Mouse (Mus musculus) heart, embryonic 16.5 days (tissue): ENCODE measurements at regions not wholly inside any gene's neighbourhood (a gene's known extent, or its start where the extent isn't known, plus 50 kb on each side); places are given as distances from the start of the nearest gene placed in this dataset.

Experiments
- ATAC-seq: fragments of 200-750 bp; cut with Nextera tagmentation; replicated peaks from 2 replicates; pipeline ENCODE4 v1.8.0; 2017; ENCODE audit warnings: moderate number of reproducible peaks; ENCODE audit not compliant: insufficient read depth, low FRiP score; ENCODE audit errors: extremely low read depth
- H3K27ac ChIP-seq: fragments of 300-500 bp; sonication (generic); 2 replicates; pipeline ENCODE4 v1.5.1; 2014; ENCODE audit warnings: mild to moderate bottlenecking, low read length, control low read depth, moderate library complexity
- H3K27me3 ChIP-seq: fragments of 300-500 bp; sonication (generic); 2 replicates; pipeline ENCODE4 v1.6.1; 2014; ENCODE audit warnings: low read length, mixed read lengths; ENCODE audit not compliant: control insufficient read depth, insufficient read depth
- H3K36me3 ChIP-seq: fragments of 300-500 bp; sonication (generic); 2 replicates; pipeline ENCODE4 v1.6.1; 2014; ENCODE audit not compliant: control insufficient read depth, insufficient read depth
- H3K4me1 ChIP-seq: fragments of 300-500 bp; sonication (generic); 2 replicates; pipeline ENCODE4 v1.6.1; 2014; ENCODE audit warnings: low read length, mixed read lengths; ENCODE audit not compliant: control insufficient read depth, insufficient read depth
- H3K4me2 ChIP-seq: fragments of 300-500 bp; sonication (generic); 2 replicates; pipeline ENCODE4 v1.6.1; 2014; ENCODE audit warnings: low read depth, mild to moderate bottlenecking, control low read depth, low read length
- H3K4me3 ChIP-seq: fragments of 300-500 bp; sonication (generic); 2 replicates; pipeline ENCODE4 v1.5.1; 2014; ENCODE audit warnings: mild to moderate bottlenecking, control low read depth, low read length
- H3K9ac ChIP-seq: fragments of 300-500 bp; sonication (generic); 2 replicates; pipeline ENCODE4 v1.6.1; 2014; ENCODE audit warnings: low read length, control low read depth
- H3K9me3 ChIP-seq: fragments of 300-500 bp; sonication (generic); replicated peaks from 2 replicates; pipeline ENCODE4 v1.6.1; 2016; ENCODE audit warnings: low read length; ENCODE audit not compliant: control insufficient read depth
- WGBS: fragments of 180-500 bp; shearing (Covaris S2); extraction: QIAGEN DNeasy Blood & Tissue Kit; methylation state at CpG from one replicate; pipeline ENCODE4 v1.1.7; 2014; 5-methylcytosine and 5-hydroxymethylcytosine counted together

DNA sequence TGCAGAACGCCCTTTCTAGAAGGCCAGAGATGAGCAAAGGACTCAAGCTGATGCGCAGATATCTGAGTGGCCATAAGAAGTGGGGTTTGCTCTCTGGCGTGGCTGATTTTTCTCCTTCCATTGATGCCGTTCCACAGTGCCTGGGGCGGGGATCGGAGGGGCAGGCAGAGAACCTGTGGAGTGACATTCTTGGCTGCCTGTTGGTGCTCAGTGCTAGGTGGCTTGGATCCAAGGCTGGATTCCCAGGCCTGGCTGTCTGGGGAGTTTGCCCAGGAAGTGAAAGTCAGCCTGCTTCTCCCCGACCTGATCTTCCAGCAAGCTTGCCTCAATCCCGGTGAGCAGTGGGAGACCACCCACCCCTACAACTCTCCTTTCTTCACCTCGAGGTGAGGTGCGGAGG, 181.5 kb downstream of the 3110018I06Rik start:
- Histone ChIP-seq H3K9ac (no peak overlapping the region), H3K4me3 (no peak overlapping the region), H3K4me1 (no peaks in the 10 kb centered on the region), H3K27me3 (no peaks in the 10 kb centered on the region), H3K4me2 (no peak overlapping the region), H3K36me3 (no peaks in the 10 kb centered on the region), H3K9me3 (no peaks in the 10 kb centered on the region), H3K27ac (no peak overlapping the region)
- WGBS, result 63% methylated on average over 10 of the region's 10 CpGs
- ATAC-seq, result no peak

DNA sequence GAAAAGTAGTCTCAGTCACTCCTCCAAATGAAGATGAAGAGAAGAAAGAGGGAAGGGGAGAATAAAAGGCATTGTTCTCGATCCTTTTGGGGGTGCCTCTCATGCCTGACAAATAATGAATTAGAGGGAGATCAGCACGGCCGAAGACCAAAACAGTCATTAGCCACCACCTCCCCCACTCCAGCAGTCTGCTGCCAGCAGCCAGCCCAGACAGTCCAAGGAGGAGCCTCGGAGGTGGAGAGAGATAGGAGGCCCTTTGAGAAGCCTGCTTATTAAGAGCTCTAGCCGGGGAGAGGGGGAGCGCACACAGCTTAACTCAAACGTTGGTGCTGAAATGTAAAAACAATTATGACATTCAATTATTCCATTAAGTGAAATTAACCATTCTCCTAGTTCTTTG, 188.6 kb downstream of the 3110018I06Rik start:
- Histone ChIP-seq H3K4me1 (no peaks in the 10 kb centered on the region), H3K27ac (no peak overlapping the region), H3K9me3 (no peaks in the 10 kb centered on the region), H3K36me3 (no peaks in the 10 kb centered on the region), H3K4me2 (no peak overlapping the region), H3K9ac (no peak overlapping the region), H3K4me3 (no peak overlapping the region), H3K27me3 (no peaks in the 10 kb centered on the region)
- no peak for ATAC-seq
- WGBS, result 29% methylated on average over 7 of the region's 7 CpGs

DNA sequence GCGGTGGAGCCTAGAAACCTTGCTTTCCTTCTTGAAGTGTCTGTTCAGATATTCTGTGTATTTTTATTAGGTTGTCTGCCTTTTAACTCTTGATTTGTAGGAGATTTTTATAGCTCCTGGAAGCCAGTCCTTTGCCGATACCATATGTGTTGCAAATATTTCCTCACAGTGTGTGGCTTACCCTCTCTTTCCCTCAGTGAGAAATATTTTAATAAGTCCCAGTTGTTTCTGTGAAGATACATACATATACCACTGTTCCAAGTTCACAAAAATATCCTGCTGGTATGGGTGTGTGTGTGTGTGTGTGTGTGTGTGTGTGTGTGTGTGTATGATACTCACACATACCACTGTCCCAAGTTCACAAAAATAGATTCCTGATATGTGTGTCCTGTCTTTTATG, 199.0 kb downstream of the 3110018I06Rik start:
- Histone ChIP-seq H3K9ac (no peak overlapping the region), H3K4me3 (no peak overlapping the region), H3K27me3 (no peaks in the 10 kb centered on the region), H3K4me2 (no peak overlapping the region), H3K4me1 (no peaks in the 10 kb centered on the region), H3K36me3 (no peaks in the 10 kb centered on the region), H3K9me3 (no peaks in the 10 kb centered on the region), H3K27ac (no peak overlapping the region)
- 49% methylated on average over 2 of the region's 2 CpGs for WGBS
- no peak for ATAC-seq

GRCm38 (mm10) chr12:107689418-107689817, 201.0 kb downstream of the 3110018I06Rik start:
- Histone ChIP-seq H3K27ac (no peak overlapping the region), H3K9ac (no peak overlapping the region), H3K27me3 (no peaks in the 10 kb centered on the region), H3K4me2 (no peak overlapping the region), H3K4me3 (no peak overlapping the region), H3K9me3 (no peaks in the 10 kb centered on the region), H3K4me1 (no peaks in the 10 kb centered on the region), H3K36me3 (no peaks in the 10 kb centered on the region)
- ATAC-seq, result no peak
- 64% methylated on average over 7 of the region's 7 CpGs for WGBS

DNA sequence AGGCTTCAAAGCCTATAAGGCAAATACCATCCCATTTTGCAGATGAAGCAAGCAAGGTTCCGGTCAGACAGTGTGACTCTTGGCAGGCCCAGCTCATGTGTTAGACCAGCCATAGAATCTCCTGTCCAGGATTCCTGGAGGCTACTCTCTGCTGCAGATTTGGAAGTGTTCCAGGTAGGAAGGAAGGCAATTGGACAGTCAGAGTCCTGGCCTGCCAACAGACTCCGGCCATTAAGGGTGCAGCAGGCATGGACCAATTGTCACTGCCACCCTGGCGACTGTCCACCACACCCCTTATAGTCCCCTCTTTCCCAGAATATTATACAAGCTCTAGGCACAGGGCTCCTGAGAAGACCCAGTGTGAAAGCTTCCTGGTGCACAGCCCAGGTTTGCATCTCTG, 201.6 kb downstream of the 3110018I06Rik start:
- Histone ChIP-seq H3K4me2 (no peak overlapping the region), H3K9me3 (no peaks in the 10 kb centered on the region), H3K27ac (no peak overlapping the region), H3K4me1 (no peaks in the 10 kb centered on the region), H3K27me3 (no peaks in the 10 kb centered on the region), H3K4me3 (no peak overlapping the region), H3K9ac (no peak overlapping the region), H3K36me3 (no peaks in the 10 kb centered on the region)
- ATAC-seq, result no peak; the same call in 1 of the 2 replicates
- 59% methylated on average over 3 of the region's 3 CpGs for WGBS

DNA sequence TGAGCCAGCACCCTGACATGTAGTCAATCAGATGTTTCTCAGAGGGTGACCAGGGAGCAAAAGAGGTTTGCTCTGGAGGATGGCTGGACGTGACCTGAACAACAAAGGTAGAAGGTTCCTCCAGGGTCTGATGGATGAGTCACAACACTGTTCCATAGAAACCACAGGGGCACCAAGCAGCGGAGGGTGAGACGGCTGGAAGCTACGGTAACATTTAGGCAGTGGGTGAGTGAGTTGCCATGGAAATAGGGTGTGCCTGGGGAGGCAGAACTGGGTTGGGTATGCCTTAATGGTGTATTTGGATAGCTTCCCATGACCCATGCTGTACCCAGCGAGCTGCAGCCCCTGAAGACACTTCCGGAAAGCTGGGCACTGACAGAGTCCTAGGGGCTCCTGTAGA, 205.3 kb downstream of the 3110018I06Rik start:
- no peak for ATAC-seq
- Histone ChIP-seq H3K27me3 (no peaks in the 10 kb centered on the region), H3K4me1 (no peaks in the 10 kb centered on the region), H3K4me2 (no peak overlapping the region), H3K36me3 (no peaks in the 10 kb centered on the region), H3K9ac (no peak overlapping the region), H3K9me3 (no peaks in the 10 kb centered on the region), H3K27ac (no peak overlapping the region), H3K4me3 (no peak overlapping the region)
- 71% methylated on average over 6 of the region's 6 CpGs for WGBS

DNA sequence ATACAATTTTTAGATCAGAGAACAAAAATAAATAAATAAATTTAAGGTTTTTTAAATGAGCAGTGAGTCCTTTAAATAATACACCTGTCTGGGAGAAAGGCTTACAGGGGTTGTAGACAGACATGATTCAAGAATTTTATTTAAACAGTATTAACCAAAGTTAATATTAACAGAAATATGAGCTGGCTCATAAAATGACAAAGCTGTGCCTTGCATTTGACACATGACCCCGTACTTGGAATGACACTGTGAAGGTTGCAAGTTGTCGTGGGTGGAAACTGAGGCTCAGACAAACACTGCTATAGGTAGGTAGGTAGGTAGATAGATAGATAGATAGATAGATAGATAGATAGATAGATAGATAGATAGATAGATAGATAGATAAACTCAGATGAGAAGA, 206.6 kb downstream of the 3110018I06Rik start:
- Histone ChIP-seq H3K27ac (no peak overlapping the region), H3K4me1 (no peaks in the 10 kb centered on the region), H3K9me3 (no peaks in the 10 kb centered on the region), H3K4me3 (no peak overlapping the region), H3K27me3 (no peaks in the 10 kb centered on the region), H3K9ac (no peak overlapping the region), H3K4me2 (no peak overlapping the region), H3K36me3 (no peaks in the 10 kb centered on the region)
- 79% methylated on average over 2 of the region's 2 CpGs for WGBS
- ATAC-seq, result no peak

DNA sequence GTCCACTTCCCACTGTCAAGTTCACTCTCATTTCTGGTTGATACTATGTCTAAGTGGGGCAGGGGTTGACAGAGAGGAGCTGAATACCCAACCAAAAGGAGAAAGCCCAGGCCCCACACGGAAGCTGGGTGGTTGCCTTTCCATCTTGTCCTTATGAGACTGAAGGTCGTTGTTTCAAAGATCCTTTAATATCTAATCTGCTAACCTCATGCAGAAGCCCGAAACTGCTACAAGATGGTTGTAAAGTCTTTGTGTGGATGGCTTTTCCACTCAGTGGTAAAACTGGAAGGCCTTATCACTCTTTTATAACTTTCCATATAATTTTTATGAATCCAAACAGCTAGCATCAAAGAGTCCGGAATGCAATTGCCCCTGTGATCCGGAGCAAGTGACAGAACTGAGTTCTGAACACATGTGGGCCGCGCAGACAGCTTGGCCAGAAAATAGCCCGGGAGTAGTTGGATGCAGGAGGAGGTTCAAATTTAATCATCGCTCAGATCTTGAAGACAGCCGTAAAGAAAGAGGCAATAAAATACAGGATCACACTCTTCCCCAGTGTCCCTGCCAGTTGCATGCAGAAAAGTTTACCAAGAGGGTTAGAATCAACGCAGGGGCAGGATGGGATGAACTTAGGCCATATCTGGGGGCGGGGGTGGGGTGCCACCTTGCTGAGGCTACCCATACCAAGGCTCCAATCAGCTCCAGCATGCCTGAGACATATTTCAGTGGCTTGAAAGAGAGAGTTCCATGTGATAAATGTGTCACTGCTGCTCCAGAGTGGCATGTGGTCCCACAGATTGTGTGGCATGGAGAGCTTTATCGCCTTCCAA, 207.2 kb downstream of the 3110018I06Rik start:
- H3K4me2 ChIP-seq, result no peak overlapping the region
- no peaks in the 10 kb centered on the region for H3K4me1 ChIP-seq
- H3K9me3 ChIP-seq, result no peaks in the 10 kb centered on the region
- H3K27ac ChIP-seq, result no peak overlapping the region
- WGBS, result 86% methylated on average over 13 of the region's 13 CpGs
- no peak overlapping the region for H3K4me3 ChIP-seq
- H3K36me3 ChIP-seq, result no peaks in the 10 kb centered on the region
- ATAC-seq, result no peak
- no peak overlapping the region for H3K9ac ChIP-seq
- H3K27me3 ChIP-seq, result no peaks in the 10 kb centered on the region

DNA sequence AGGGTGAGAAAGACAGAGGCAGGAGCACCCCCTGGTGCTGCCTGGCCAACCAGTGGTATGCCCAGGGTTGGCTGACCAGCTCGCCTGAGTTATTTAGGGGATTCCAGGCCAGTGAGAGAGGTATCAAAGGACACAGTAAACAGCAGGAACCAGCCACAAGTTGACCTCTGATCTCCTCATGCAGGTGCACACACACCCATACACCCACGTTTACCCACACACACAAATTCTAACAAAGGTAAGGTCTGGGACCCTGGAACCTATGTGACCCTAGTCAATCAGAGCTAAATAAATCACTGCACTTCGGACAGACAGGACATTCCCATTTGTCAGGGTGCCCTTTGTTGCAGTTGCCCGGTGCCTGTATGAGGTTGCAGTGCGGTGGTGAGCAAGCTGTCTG, 211.9 kb downstream of the 3110018I06Rik start:
- Histone ChIP-seq H3K36me3 (no peaks in the 10 kb centered on the region), H3K4me3 (no peak overlapping the region), H3K27ac (no peak overlapping the region), H3K4me1 (no peaks in the 10 kb centered on the region), H3K9me3 (no peaks in the 10 kb centered on the region), H3K27me3 (no peaks in the 10 kb centered on the region), H3K9ac (no peak overlapping the region), H3K4me2 (no peak overlapping the region)
- WGBS, result 49% methylated on average over 5 of the region's 5 CpGs
- no peak for ATAC-seq
